Mouse (Mus musculus) thymus, adult 2 months (tissue): Measurements from ENCODE around the gene Atf6. TPM values are rescaled to one million over a fixed set of nuclear protein-coding genes. Genes with fewer than 3 reads are reported as not detected.

ENCODE experiments used
- DNase-seq: peaks from one replicate; pipeline ENCODE4 v3.0.0; 2021
- H3K27ac ChIP-seq: fragments of 200-500 bp; 2 replicates; pipeline ENCODE4 v1.5.1; 2012; ENCODE audit warnings: low read length, control low read depth; ENCODE audit not compliant: control insufficient read depth, insufficient read depth
- H3K27me3 ChIP-seq: fragments of 200-500 bp; 2 replicates; pipeline ENCODE4 v1.6.1; 2012; ENCODE audit warnings: mild to moderate bottlenecking, low read length, moderate library complexity, mixed read lengths; ENCODE audit not compliant: control insufficient read depth, insufficient read depth
- H3K36me3 ChIP-seq: fragments of 200-500 bp; 2 replicates; pipeline ENCODE4 v1.6.1; 2012; ENCODE audit warnings: mild to moderate bottlenecking, low read length, moderate library complexity; ENCODE audit not compliant: control insufficient read depth, insufficient read depth
- H3K4me1 ChIP-seq: fragments of 200-500 bp; replicated peaks from 2 replicates; pipeline ENCODE4 v1.6.1; 2012; ENCODE audit warnings: low read length; ENCODE audit not compliant: control insufficient read depth, insufficient read depth
- H3K4me3 ChIP-seq: fragments of 200-500 bp; 2 replicates; pipeline ENCODE4 v1.5.1; 2012; ENCODE audit warnings: mild to moderate bottlenecking, low read length, control low read depth, moderate library complexity; ENCODE audit not compliant: control insufficient read depth, insufficient read depth
- CTCF ChIP-seq: fragments of 200-500 bp; IDR thresholded peaks from 2 replicates; pipeline ENCODE4 v1.5.1; 2012; ENCODE audit warnings: mild to moderate bottlenecking, control low read depth, low read length, moderate library complexity, borderline replicate concordance; ENCODE audit not compliant: control insufficient read depth, poor library complexity, insufficient read depth; ENCODE audit errors: extremely low read depth
- POLR2A ChIP-seq: fragments of 200-500 bp; IDR thresholded peaks from 2 replicates; pipeline ENCODE4 v1.6.1; 2012; ENCODE audit warnings: mild to moderate bottlenecking, low read length, control low read depth, moderate library complexity; ENCODE audit not compliant: control insufficient read depth, poor library complexity, insufficient read depth; ENCODE audit errors: extremely low read depth
- WGBS: fragments of 180-500 bp; shearing (Covaris S2); methylation state at CpG from one replicate; pipeline ENCODE4 v1.1.7; 2018; 5-methylcytosine and 5-hydroxymethylcytosine counted together
- polyA plus RNA-seq: library from polyadenylated mRNA; depleted of rRNA; stranded (reverse); fragments of >200 nt; gene quantifications from 2 replicates; pipeline ENCODE4 v1.2.3, GENCODE M21; 2012

The Atf6 gene
- polyA plus RNA-seq, 1 experiment = 7.0 TPM

GRCm38 (mm10) chr1:170894603-170895602 lies 27.3 kb upstream of the Atf6 start:
- Histone ChIP-seq H3K36me3 (no peaks in the 10 kb centered on the region), H3K4me1 (no peaks in the 10 kb centered on the region), H3K27me3 (no peaks in the 10 kb centered on the region), H3K27ac (no peak overlapping the region), H3K4me3 (no peak overlapping the region)
- TF ChIP-seq CTCF (no peak), POLR2A (no peak)
- 60% methylated on average over 9 of the region's 9 CpGs for WGBS
- DNase-seq = no peak

- 86% methylated on average over 1 of the region's 1 CpGs for WGBS
- H3K27me3 ChIP-seq = no peaks in the 10 kb centered on the region
- H3K4me1 ChIP-seq = no peaks in the 10 kb centered on the region
- no peaks in the 10 kb centered on the region for H3K36me3 ChIP-seq
- no peak for DNase-seq
- TF ChIP-seq CTCF (no peak), POLR2A (no peak)
- H3K27ac ChIP-seq = no peak overlapping the region
- H3K4me3 ChIP-seq = no peak overlapping the region
Measured at GRCm38 (mm10) chr1:170892279-170892678, 24.7 kb upstream of the Atf6 start.

DNA sequence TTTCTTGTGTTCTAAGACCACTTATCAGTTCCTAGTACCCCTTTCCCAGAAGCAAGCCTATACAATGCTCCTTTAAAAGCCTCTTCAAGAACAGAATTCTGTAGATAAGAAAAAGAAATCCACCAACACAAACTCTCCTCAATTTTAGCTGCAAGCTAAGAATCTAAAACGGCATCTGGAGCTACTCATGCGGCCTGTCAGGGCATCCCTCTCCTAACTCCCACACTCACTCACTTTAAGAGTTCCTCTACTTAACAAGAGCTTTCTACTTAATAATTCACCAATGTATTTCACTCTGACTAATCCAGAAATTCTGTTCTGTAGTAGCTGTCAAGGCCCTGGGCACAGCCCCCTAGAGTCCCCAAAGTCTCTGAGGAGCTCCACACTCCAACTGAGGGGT lies 24.1 kb upstream of the Atf6 start:
- no peaks in the 10 kb centered on the region for H3K4me1 ChIP-seq
- H3K27ac ChIP-seq = no peak overlapping the region
- H3K36me3 ChIP-seq = no peaks in the 10 kb centered on the region
- WGBS = 95% methylated on average over 2 of the region's 2 CpGs
- TF ChIP-seq CTCF = no peak
- no peak for TF ChIP-seq POLR2A
- no peak overlapping the region for H3K4me3 ChIP-seq
- DNase-seq = no peak
- H3K27me3 ChIP-seq = no peaks in the 10 kb centered on the region

DNA sequence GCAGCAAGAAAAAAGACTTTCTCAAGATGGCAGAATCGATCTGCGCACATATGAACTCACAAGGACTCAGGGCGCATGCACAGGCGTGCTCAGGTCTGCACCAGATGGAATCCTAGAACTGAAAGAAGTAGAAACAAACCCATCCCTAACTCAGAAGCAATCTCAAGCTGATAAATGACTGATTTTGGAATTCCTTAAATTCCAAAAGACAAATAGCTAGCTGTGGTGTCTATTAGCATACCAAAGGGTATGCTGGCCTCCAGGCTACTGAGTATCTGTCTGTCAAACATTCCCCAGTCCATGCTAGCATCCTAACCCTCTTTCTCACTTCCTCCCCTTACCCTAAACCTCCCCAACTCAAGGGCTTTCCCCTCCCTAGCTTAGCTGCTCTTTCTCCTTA lies 21.7 kb upstream of the Atf6 start:
- no peaks in the 10 kb centered on the region for H3K27me3 ChIP-seq
- 90% methylated on average over 4 of the region's 4 CpGs for WGBS
- peaks cover 4% of the 10 kb centered on the region for H3K4me1 ChIP-seq
- no peaks in the 10 kb centered on the region for H3K36me3 ChIP-seq
- no peak overlapping the region for H3K27ac ChIP-seq
- TF ChIP-seq CTCF = no peak
- no peak for TF ChIP-seq POLR2A
- no peak overlapping the region for H3K4me3 ChIP-seq
- no peak for DNase-seq

GRCm38 (mm10) chr1:170886044-170886458 lies 18.5 kb upstream of the Atf6 start:
- H3K4me1 ChIP-seq = peaks cover 7% of the 10 kb centered on the region
- no peak overlapping the region for H3K27ac ChIP-seq
- H3K4me3 ChIP-seq = no peak overlapping the region
- H3K27me3 ChIP-seq = no peaks in the 10 kb centered on the region
- 64% methylated on average over 6 of the region's 6 CpGs for WGBS
- TF ChIP-seq CTCF (no peak), POLR2A (no peak)
- DNase-seq = no peak
- no peaks in the 10 kb centered on the region for H3K36me3 ChIP-seq

DNA sequence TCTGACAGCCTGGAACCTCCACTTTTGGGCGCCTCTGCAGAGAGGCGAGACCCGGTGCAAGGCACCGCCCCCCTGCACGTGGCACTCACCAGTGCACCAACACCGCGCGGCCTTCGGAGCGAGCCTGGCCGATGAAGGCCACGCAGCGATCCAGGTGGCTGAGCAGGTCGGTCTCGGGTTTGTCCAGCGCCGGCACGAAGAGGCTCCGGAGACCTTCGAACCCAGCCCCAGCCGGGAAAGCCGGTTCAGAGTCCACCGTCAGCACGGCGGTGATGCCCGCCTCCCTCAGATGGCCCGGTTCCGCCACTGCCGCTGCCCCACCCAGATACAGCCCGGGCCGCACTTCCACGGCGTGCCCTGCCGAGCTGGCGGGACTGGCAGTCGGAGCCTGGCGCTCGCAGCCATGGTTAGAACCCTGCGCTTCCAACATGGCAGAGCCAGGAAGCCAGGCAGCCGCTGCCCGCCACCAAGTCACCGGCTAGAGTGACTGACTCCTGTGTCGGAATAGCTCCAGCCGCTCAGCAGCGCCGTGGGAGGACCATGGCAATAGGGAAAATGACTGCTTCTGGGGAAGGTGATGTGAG lies 17.5 kb upstream of the Atf6 start, which contains the start of the genes Gm26620 and Dusp12:
Gm26620 (plus strand) TSS at position 88 of the 584 bp plus-strand sequence.
Dusp12 (minus strand) TSS at position 563 of the 584 bp plus-strand sequence.
- H3K4me3 ChIP-seq = peak within 1 kb of the TSS; percentile 91
- no peaks in the 10 kb centered on the region for H3K36me3 ChIP-seq
- DNase-seq = peak; percentile 83
- H3K27me3 ChIP-seq = no peaks in the 10 kb centered on the region
- no peak within 1 kb of the TSS for H3K27ac ChIP-seq
- WGBS = under 1% methylated on average over 46 of the region's 46 CpGs
- peaks cover 7% of the 10 kb centered on the region for H3K4me1 ChIP-seq
- TF ChIP-seq CTCF = 0 out of 2 replicates have a peak, but pooled peaks have one; percentile 67
- 0 out of 2 replicates have a peak, but pooled peaks have one; percentile 36 for TF ChIP-seq POLR2A
